Mouse (Mus musculus) yolk sac, embryonic 10.5 days (tissue): ENCODE results near the gene Appl1.
A peak's percentile ranks its signal among the peaks of the same experiment; 100 is the strongest.
"Not testable (repeated sequence)": the region's sequence is repeated elsewhere in the genome, so short reads cannot be mapped to it uniquely, and the experiment has no call there.

Experiments
- DNase-seq: peaks from one replicate; pipeline ENCODE4 v3.0.0-alpha.2; 2017; ENCODE audit warnings: low spot score

The Appl1 gene

DNA sequence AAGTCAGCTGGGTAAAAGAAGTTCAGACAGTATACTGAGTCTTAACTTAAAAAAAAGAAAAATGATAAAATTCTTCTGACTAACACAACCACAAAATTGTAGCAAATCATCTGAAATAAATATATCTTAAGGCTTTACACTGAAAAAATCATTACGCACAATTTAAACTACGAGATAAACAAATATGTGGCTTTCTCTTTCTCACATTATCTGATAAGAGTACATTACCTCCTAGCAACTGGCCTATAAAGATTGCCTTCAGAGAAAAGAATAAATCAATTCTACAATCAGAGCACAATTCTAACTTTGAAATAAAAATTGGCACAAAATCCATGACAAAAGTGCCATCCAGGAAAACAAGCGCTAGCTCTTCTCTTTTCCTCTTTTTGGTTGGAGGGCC lies 1.9 kb downstream of the Appl1 start:
- DNase-seq, result no peak

DNA sequence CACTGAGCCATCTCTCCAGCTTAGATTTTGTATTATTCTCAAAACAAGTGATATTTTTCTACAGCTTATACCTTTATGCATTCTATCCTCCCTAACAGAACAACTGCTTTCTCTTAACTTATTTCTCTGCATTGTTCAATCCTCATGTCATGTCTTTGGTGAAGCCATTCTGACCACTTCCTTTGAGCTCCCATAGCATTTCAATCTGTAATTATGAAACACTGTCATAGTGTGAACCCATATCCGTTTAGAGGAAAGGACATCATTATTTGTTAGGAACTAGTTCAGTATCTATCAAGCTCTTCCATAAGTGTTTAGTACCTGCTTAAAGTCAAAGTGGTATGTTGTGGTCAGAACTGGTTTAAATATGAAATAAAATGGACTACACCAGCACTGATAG lies 10.5 kb downstream of the Appl1 start:
- no peak for DNase-seq

DNA sequence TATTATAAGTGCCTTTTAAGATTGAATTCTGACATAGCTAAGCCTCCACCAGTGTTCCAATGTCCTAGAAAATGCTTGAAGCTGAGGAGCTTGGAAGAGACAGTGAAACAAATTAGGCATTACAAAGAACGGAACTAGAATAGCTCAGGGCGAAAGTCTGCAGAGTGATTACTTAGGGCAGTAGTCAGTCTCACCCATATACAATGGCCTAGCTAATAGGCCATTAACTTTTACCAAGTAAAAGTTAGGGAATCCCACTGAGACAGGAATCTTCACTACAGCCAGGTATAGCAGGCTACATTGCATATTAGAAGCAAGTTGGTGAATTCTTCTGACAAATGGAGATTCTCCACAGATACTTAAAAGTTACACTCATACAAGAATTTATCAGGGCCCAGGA lies 14.9 kb downstream of the Appl1 start:
- DNase-seq, result not testable (repeated sequence)

DNA sequence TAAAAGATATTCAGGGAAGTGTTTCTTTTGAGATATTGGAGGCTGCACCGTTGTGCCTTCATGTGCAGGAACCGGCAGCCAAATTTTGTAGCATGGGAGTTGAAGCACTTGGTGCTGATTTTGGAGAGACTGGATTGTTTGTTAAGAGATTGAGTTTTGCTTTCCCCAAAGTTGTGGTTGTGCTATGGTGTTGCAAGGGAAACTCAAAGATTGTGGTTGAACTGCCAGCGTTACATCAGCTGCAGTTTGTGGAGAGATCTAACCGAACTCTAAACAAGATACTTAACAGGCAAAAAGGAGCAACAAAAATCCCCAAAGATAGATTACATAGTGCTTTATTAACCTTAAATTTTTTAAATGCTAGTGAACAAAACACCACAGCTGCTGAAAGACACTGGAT lies 35.5 kb downstream of the Appl1 start:
- no peak for DNase-seq

DNA sequence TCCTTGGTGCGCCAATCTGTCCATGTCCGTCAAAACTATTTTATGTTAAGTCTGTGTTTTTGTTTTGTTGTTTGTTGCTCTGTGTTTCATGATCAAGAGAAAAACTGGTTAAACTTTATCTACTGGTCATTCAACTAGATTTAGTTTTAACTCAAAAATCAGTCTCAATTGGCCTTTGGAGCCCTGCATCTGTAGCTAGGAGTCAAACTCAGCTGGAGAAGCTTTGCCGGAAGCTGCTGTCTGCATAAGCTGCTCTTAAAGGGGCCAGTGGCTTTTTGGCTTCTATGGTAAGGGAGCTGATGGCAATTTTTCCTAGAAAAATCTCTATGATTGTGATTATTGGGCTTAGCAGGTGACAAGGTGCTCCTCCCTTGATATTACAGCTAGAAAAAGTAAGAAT lies 36.1 kb downstream of the Appl1 start:
- no peak for DNase-seq

DNA sequence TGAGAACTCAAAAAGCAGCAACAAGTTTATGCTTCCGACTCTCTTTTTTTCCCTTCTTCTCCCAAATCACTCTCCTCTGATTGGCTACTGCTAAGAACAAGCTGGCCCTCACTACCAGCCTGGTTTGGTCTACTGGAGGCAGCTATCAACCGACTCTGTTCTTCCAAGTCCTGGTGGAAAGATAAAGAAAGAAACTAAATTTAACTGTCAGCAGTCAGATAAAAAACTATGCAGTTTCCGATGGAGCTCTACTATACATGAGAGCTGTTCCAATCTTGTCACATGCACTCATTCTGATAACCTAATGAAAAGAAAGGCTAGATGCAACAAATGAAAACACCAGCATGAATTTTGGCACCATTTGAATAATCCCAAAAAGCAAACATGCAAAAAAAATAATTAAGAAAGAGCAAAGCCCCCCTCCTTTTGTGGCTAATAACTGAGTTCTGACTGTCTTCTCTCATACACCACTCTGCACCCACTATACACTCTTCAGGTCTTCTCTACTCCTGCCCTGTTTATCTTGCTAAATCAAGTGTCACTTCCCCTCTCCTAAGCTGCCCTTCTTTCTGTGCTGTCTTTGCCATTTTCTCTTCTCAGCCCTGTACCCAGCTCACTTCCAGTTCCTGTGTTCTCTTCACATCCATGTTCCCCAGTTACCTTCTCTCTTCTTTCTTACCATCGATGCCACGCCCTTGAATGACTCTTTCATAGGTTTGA lies 47.2 kb downstream of the Appl1 start:
- DNase-seq, result no peak

DNA sequence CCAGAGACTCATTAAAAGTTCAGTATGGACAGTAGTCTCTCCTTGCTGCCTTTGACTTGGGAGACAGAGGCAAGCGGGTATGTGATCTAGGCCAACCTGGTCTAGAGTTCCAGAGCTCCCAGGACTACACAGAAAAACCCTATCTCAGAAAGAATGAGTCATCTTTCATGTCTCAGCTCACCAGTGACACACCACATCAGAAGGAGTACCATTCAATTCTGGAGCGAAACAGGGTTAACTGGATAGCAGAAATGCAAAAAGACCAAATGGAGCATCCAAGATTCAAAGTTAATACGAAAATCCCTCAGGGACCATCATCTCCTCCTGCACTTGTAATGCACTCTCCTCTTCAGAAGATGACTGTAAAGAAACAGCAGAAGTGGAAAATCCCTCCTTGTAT lies 51.7 kb downstream of the Appl1 start:
- DNase-seq, result no peak

DNA sequence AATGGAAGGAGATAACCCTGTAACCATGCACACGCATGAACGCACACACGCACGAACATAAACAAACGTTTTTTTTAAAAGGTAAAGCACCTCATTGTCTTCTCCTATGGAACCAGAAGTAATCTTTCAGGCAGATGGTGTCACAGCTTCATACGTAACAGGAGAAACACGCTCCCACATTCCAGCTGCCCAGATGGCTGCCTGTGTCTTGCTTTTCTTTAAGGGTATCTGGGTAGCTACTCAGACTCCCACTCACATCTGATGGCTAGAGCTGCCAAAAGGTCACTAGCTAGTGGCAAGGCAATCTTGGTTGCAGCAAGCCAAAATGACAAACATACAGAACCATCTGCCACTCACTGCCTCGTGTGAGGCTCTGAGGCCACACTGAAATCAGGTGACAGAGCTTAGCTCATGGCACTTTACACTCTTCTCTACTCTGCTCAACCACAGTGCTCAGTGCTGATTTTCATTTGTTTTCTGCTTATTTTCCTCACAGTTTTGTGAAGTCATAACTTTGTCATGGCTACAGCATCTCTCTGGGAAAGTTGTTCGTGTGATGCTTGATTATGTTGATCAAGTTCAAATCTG lies 57.3 kb downstream of the Appl1 start:
- no peak for DNase-seq

DNA sequence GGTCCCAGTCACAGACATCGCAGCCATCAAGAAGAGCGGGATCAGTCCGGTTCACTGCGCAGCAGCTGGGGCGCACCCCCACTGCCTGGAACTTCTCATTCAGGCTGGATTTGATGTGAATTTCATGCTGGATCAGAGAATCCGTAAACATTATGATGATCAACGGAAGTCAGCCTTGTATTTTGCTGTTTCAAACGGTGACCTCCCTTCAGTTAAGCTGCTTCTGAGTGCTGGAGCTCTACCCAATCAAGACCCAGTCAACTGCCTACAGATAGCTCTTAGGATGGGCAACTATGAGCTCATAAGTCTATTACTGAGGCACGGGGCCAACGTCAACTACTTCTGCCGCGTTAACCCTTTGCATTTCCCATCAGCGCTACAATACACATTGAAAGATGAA lies 59.2 kb downstream of the Appl1 start:
- DNase-seq, result no peak

DNA sequence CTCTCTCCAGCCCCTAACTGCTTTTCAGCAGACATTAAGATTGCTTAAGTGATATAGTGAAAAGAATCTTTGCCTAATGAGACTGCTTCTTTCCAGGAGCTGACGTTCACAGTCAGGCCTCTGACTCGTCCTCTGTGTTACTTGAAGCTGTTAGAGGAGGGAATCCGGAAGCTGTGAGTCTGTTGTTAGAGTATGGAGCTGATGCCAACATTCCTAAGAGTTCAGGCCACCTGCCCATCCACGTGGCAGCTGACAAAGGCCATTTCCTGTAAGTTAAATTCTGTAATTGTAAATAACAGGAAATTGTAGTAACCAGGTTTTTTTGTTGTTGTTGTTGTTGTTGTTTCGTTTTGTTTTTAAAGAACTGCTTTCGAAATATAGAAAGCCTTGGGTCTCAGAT lies 59.8 kb downstream of the Appl1 start:
- no peak for DNase-seq

DNA sequence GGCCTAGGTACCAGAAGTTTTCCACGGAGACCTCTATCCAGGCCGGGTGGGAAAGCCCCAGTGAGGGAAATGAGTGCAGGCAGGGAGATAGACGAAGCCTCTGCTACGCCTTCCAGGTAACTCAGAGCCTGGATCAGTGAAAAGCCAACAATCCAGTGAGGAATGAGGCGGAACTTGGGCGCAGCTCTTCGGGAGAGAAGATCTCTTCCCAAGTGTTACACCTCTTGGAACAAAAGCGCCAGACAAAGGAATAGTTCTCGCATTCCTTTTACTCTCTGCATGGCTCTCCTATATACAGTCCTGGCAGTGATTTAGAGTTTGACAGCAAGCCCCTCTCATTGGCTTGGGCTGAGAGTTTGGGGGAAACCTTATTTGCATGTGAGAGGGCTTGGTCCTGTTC lies 60.6 kb downstream of the Appl1 start:
- not testable (repeated sequence) for DNase-seq

DNA sequence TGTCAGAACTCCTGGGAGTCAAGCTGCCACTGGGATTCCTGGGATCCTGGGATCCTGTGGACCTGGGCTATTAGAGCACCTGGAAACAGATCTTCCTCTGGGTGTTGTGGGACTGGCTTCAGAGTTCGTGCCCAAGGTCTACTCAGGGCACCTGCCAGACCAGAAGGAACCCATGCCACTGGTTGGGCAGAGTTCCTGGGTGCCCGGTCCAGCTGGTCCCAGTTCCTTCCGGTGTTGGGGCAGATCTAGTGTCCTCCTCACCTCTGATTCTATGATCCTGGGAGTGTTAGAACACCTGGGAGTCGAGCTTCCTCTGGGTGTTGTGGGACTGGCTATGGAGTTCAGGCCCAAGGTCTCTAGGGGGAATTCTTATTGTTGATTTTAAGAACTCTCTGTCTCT lies 63.6 kb downstream of the Appl1 start:
- DNase-seq, result no peak

DNA sequence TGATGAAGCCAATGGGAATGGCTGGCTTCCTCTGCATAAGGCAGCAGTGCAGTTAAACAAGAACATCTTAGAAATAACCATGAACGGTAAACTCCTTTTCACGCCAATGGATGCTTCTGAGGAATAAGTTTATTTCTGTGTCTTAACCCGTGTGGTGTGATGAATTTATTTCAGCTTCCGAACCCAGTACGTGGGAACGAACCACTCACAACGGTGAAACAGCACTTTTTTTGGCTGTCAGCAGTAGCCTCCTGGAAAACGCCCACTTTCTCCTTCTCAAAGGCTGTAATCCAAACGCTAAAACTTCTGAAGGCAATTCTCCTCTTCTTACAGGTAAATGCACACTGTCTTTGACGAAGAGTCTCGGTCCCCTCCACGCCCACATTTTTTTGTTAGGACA lies 70.1 kb downstream of the Appl1 start:
- DNase-seq, result no peak

DNA sequence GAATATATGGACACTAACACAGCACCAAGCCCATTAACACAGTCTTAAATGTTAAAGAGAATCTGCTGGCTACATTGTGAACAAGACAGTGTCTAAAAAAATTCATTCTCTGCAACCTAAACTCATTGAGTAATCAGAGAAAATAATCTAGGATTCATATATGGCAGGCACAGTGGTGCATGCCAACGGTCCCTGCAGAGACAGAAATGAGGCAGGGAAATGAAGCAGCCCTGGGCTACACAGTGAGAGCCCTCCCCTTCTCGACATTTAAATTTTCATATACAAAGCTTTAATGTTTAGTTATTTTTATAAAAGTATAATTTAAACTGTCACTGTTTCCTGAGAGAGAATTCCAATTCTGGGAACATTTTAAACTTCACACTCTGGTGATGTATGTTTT lies 71.5 kb downstream of the Appl1 start:
- no peak for DNase-seq

DNA sequence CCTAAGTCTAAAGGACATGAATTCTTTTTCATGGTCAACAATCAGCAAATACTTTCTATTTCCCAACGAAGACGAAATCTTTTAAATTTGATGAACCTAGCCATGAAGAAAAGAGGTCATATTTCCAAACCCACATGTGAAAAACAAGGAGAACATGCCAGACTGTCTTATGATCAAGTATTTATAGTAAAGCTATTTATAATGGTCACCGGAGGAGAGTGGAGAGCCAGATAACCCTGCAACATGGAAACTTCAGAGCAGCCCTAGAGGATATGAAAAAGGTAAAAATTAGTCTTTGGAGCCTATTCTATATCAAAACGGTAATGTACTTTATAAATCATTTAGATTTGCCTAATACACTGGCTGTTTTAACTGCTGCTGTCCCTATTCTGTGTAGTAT lies 76.6 kb downstream of the Appl1 start, which contains the start of gene Asb14:
Asb14 (plus strand) TSS at position 166 of the 400 bp plus-strand sequence.
- DNase-seq, result no peak

DNA sequence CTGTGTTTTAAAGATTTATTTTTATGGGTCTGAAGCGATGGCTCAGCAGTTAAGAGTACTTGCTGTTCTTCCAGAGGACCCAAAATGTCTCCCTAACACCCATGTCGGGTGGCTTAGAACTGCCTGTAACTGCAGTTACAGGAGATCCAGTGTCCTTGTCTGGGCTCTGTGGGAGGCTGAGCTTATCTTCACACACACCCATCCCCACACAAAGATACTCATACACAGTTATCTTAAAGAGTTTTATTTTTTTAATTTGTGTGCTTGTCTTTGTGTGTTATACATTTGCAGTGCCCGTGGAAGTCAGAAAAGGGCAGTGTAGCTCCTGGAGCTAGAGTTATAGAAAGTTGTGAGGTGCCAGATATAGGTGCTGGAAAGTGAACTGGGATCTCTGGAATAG lies 80.3 kb downstream of the Appl1 start:
- no peak for DNase-seq

DNA sequence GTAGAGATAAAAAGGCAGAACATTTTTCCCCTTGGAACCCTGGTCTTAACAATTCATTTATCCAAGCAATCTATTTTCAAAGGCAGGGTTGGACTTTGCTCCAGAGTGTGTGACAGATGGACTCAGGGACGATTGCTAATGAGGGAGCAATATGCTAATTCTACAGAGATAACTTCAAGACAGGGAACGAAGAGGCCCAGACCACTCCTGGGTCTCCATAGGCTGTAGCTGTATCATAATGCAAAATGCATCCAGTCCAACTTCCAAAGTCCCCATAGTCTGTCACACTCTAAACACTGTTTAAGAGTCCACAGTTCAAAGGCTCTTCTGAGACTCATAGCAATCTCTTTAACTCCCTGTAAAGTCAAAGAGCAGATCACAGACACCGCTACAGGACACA lies 83.8 kb downstream of the Appl1 start:
- DNase-seq, result peak; percentile 18

DNA sequence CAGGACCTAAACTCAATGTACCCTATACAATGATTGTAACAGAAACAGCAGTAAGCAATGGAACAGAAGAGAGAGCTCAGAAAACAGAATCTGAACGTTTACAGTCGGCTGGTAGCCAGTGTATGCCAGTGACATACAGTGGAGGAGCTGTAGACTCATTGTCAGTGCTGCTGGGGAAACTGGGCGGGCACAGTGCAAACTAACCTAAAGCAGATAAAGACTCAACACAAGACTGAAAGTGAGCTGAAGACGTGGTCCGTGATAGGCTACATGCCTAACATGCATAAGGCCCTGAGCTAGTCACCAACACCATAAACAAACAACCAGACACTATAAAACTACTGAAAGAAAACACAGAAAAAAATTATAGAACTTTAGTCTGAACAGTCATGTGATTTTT lies 89.3 kb downstream of the Appl1 start:
- no peak for DNase-seq

DNA sequence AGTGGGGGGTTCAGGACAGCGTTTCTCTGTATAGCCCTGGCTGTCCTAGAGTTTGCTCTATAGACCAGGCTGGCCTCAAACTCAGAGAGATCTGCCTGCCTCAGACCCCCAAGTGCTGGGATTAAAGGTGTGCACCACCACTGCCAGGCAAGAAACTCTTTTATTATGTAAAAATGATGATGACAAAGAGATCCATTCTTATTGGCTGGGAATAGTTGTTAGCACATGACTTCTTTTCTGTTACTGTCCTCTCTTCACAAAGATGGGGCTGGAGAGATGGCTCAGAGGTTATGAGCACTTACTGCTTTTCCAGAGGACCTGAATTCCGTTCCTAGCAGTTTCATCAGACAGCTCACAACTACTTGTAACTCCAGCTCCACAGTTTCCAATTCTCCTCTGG lies 91.1 kb downstream of the Appl1 start:
- no peak for DNase-seq

DNA sequence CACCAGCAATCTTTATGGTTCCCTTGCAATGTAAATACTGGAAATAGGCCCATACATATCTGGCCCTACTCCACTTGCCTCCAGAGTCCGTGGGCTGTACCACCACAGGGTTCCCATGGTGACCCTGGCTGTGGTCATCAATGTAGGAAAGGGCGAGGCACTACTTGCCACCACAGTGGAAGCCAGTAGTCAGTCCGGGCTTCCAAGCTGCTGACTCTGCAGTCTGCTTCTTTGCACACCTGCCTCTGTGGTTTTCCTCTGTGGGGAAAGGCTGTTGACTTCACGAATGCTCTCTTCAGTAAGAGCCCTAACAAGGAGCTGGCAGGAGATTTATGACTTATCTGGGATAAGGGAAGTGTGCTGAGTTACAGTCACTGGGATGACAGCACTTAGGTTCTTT lies 92.3 kb downstream of the Appl1 start:
- no peak for DNase-seq
